Mouse (Mus musculus) inflammation-experienced regulatory T-cells, adult 6 months (primary cell): ENCODE data around the gene Ncoa6. TPM values are rescaled to one million over a fixed set of nuclear protein-coding genes. Genes with fewer than 3 reads are reported as not detected.

Source experiments
- ATAC-seq: one replicate; pipeline ENCODE4 v1.8.0; 2017
- polyA plus RNA-seq, 3 experiments: library from polyadenylated mRNA; unstranded; fragments of 100-300 nt; shearing (Covaris generic); gene quantifications; one replicate each; pipeline ENCODE4 v1.2.1; 2017

Ncoa6 gene
- polyA plus RNA-seq, 3 experiments from 2014 or later = 8.9 to 14.5 (median 11.5) TPM

GRCm38 (mm10) chr2:155436445-155436844, 37.2 kb downstream of the Ncoa6 start:
- no peak for ATAC-seq

- no peak for ATAC-seq
These were observed 52.8 kb downstream of the Ncoa6 start for GRCm38 (mm10) chr2:155420911-155421310.

- ATAC-seq = no peak
These were observed 69.1 kb downstream of the Ncoa6 start for GRCm38 (mm10) chr2:155404635-155405034.

- ATAC-seq = no peak
These were observed 71.8 kb downstream of the Ncoa6 start for GRCm38 (mm10) chr2:155401926-155402325.

GRCm38 (mm10) chr2:155400276-155400675, 73.4 kb downstream of the Ncoa6 start:
- ATAC-seq = no peak

GRCm38 (mm10) chr2:155394586-155394985, 79.1 kb downstream of the Ncoa6 start:
- ATAC-seq = no peak

- no peak for ATAC-seq
These were observed 85.1 kb downstream of the Ncoa6 start for GRCm38 (mm10) chr2:155388573-155388972.

GRCm38 (mm10) chr2:155387052-155387451, 86.6 kb downstream of the Ncoa6 start:
- ATAC-seq = no peak

- no peak for ATAC-seq
These were observed 87.2 kb downstream of the Ncoa6 start for GRCm38 (mm10) chr2:155386534-155386899.

- ATAC-seq = no peak
These were observed 87.8 kb downstream of the Ncoa6 start for GRCm38 (mm10) chr2:155385731-155386533.

- ATAC-seq = peak; percentile 55
These were observed 88.6 kb downstream of the Ncoa6 start for GRCm38 (mm10) chr2:155385090-155385489.

- no peak for ATAC-seq
These were observed 90.8 kb downstream of the Ncoa6 start for GRCm38 (mm10) chr2:155382791-155383438.

GRCm38 (mm10) chr2:155382332-155382700, 91.4 kb downstream of the Ncoa6 start:
- ATAC-seq = peak; percentile 1

GRCm38 (mm10) chr2:155381643-155382331, 91.9 kb downstream of the Ncoa6 start:
- peak; percentile 83 for ATAC-seq

GRCm38 (mm10) chr2:155381060-155381437, 92.6 kb downstream of the Ncoa6 start:
- ATAC-seq = no peak

GRCm38 (mm10) chr2:155380261-155381059, 93.2 kb downstream of the Ncoa6 start, which contains the start of gene Trp53inp2:
Trp53inp2 (plus strand) TSS chr2:155381059.
- no peak for ATAC-seq

GRCm38 (mm10) chr2:155376191-155376590, 97.5 kb downstream of the Ncoa6 start:
- no peak for ATAC-seq

GRCm38 (mm10) chr2:155374521-155374920, 99.2 kb downstream of the Ncoa6 start:
- ATAC-seq = no peak

GRCm38 (mm10) chr2:155373886-155374285, 99.8 kb downstream of the Ncoa6 start:
- no peak for ATAC-seq

GRCm38 (mm10) chr2:155373302-155373701, 100.4 kb downstream of the Ncoa6 start:
- ATAC-seq = no peak

GRCm38 (mm10) chr2:155372451-155372850, 101.2 kb downstream of the Ncoa6 start:
- no peak for ATAC-seq

- no peak for ATAC-seq
These were observed 104.3 kb downstream of the Ncoa6 start for GRCm38 (mm10) chr2:155369333-155369883.
